Mouse (Mus musculus) v-Abl transformed pro-B cells (cell line): ENCODE measurements around the gene Msi2.

Experiments
- in situ Hi-C, 2 experiments: fragments of 400-800 bp; cut with MboI; formaldehyde crosslinking; loops; one replicate each; pipeline ENCODE4 v1.15.1; 2025; ENCODE audit not compliant: unreplicated experiment in 2 of 2

Gene Msi2

GRCm38 (mm10) chr11:88400926-88401325 lies 317.4 kb downstream of the Msi2 start:
- in situ Hi-C loops, result no loop called here

GRCm38 (mm10) chr11:88400235-88400634 lies 318.1 kb downstream of the Msi2 start:
- in situ Hi-C loops, result no loop called here

GRCm38 (mm10) chr11:88399431-88399830 lies 318.9 kb downstream of the Msi2 start:
- in situ Hi-C loops, result no loop called here

GRCm38 (mm10) chr11:88399028-88399427 lies 319.3 kb downstream of the Msi2 start:
- in situ Hi-C loops, result no loop called here

GRCm38 (mm10) chr11:88395076-88395990 lies 323.0 kb downstream of the Msi2 start:
- in situ Hi-C loops, result no loop called here

- in situ Hi-C loops, result no loop called here
These were observed 323.8 kb downstream of the Msi2 start for GRCm38 (mm10) chr11:88394341-88395075.

GRCm38 (mm10) chr11:88392715-88393114 lies 325.6 kb downstream of the Msi2 start:
- in situ Hi-C loops, result no loop called here

GRCm38 (mm10) chr11:88391181-88391814 lies 327.0 kb downstream of the Msi2 start:
- in situ Hi-C loops, result no loop called here

- in situ Hi-C loops, result no loop called here
These were observed 328.8 kb downstream of the Msi2 start for GRCm38 (mm10) chr11:88389530-88389929.

- in situ Hi-C loops, result no loop called here
These were observed 331.4 kb downstream of the Msi2 start for GRCm38 (mm10) chr11:88386916-88387315.

GRCm38 (mm10) chr11:88382449-88382848 lies 335.9 kb downstream of the Msi2 start:
- in situ Hi-C loops, result no loop called here

GRCm38 (mm10) chr11:88381145-88381909 lies 337.0 kb downstream of the Msi2 start:
- in situ Hi-C loops, result no loop called here

GRCm38 (mm10) chr11:88379635-88380034 lies 338.7 kb downstream of the Msi2 start:
- in situ Hi-C loops, result no loop called here

- in situ Hi-C loops, result no loop called here
These were observed 339.5 kb downstream of the Msi2 start for GRCm38 (mm10) chr11:88378686-88379339.

- in situ Hi-C loops, result no loop called here
These were observed 345.7 kb downstream of the Msi2 start for GRCm38 (mm10) chr11:88372589-88372988.

- in situ Hi-C loops, result no loop called here
These were observed 348.4 kb downstream of the Msi2 start for GRCm38 (mm10) chr11:88369898-88370297.

- in situ Hi-C loops, result no loop called here
These were observed 350.8 kb downstream of the Msi2 start for GRCm38 (mm10) chr11:88367501-88367900.

GRCm38 (mm10) chr11:88365914-88366540 lies 352.3 kb downstream of the Msi2 start:
- in situ Hi-C loops, result no loop called here

- in situ Hi-C loops, result no loop called here
These were observed 354.1 kb downstream of the Msi2 start for GRCm38 (mm10) chr11:88364231-88364630.
